In the genomic region with DNA sequence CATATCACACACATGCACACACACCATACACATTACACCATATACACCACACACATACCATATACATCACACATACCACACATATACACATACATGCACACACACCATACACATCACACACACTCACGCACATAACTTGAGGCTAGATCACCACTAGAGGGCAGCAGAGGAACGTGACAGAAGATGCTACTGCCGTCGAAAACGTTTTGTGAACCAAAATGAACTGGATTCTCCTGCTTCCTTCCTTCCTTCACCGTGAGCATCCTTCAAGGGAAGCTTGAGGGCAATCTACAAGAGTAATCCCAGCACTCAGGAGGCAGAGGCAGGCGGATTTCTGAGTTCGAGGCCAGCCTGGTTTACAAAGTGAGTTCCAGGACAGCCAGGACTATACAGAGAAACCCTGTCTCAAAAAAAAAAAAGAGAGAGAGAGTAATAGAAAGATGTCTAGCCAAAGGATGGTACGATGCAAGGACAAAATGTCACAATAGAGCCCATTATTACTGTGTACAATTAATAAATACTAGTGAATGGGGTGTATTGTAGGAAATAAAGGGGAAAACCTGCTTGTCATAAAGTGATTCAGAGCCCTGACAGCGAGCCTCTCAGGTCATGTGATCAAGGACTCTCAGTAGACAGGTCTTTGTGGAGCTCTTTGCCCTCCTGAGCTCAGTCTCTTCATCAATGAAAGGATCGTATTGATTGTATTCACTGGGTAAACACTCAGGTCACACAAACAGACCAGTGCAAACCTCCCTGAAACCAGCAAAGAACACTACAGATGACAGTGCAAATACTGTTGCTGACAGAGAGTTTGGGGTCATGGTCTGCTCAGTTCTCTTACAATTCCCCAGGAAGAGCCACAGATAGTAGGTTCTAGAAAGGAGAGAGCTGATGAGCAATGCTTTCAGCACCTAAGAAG, we compare ENCODE assay signal across 8 mouse cellular contexts.
A peak's percentile ranks its signal among the peaks of the same experiment; 100 is the strongest.
DNase-seq lines count a peak whose midpoint lies in the region; ATAC-seq lines count a peak whose summit lies in the region.

No protein-coding gene starts in this region.

- no peak overlapping the region for H3K9ac ChIP-seq in forebrain, embryonic 15.5 days (replicated peaks)
- H3K9ac ChIP-seq in hindbrain, embryonic 11.5 days (ENCODE audit: low read depth, low read length): no peak overlapping the region
- no peak overlapping the region for H3K9ac ChIP-seq in lung, embryonic 16.5 days (ENCODE audit: low read length)

- H3K36me3 ChIP-seq in forebrain, embryonic 15.5 days: no peaks in the 10 kb centered on the region
- no peaks in the 10 kb centered on the region for H3K36me3 ChIP-seq in hindbrain, embryonic 11.5 days (ENCODE audit: control insufficient read depth, insufficient read depth, low read length)
- no peaks in the 10 kb centered on the region for H3K36me3 ChIP-seq in lung, embryonic 16.5 days (ENCODE audit: control insufficient read depth, insufficient read depth, low read length)

- DNase-seq in MEL-GATA-1-ER (ENCODE audit: extremely low read depth, low read depth): peak; percentile 56
- DNase-seq in cerebellum, adult 11 months: peak; percentile 39
- DNase-seq in hindbrain, embryonic 11.5 days (ENCODE audit: low spot score): peak; percentile 92
- DNase-seq in layer of hippocampus, adult 9-10 months (ENCODE audit: low spot score): peak; percentile 74
- DNase-seq in retina, adult 2 months (ENCODE audit: low read depth, low spot score): peak; percentile 63
- DNase-seq in thymus, postnatal 25 days: peak; percentile 65

- H3K9me3 ChIP-seq in forebrain, embryonic 15.5 days: no peaks in the 10 kb centered on the region
- H3K9me3 ChIP-seq in hindbrain, embryonic 11.5 days (ENCODE audit: control insufficient read depth, low read length): no peaks in the 10 kb centered on the region
- no peaks in the 10 kb centered on the region for H3K9me3 ChIP-seq in lung, embryonic 16.5 days (ENCODE audit: control insufficient read depth, low read length)

- H3K4me2 ChIP-seq in forebrain, embryonic 15.5 days (replicated peaks): no peak overlapping the region
- H3K4me2 ChIP-seq in hindbrain, embryonic 11.5 days (replicated peaks; ENCODE audit: low read depth, low read length): no peak overlapping the region
- H3K4me2 ChIP-seq in lung, embryonic 16.5 days (ENCODE audit: low read depth, low read length): no peak overlapping the region

- peaks cover 3% of the 10 kb centered on the region for H3K4me1 ChIP-seq in forebrain, embryonic 15.5 days
- H3K4me1 ChIP-seq in hindbrain, embryonic 11.5 days (replicated peaks; ENCODE audit: control insufficient read depth, insufficient read depth, low read length): no peaks in the 10 kb centered on the region
- no peaks in the 10 kb centered on the region; the same call in 1 of the 2 replicates for H3K4me1 ChIP-seq in lung, embryonic 16.5 days (replicated peaks; ENCODE audit: control insufficient read depth, insufficient read depth, low read length)

- H3K4me3 ChIP-seq in forebrain, embryonic 15.5 days: no peak overlapping the region
- H3K4me3 ChIP-seq in hindbrain, embryonic 11.5 days (ENCODE audit: low read depth, low read length): no peak overlapping the region
- no peak overlapping the region for H3K4me3 ChIP-seq in lung, embryonic 16.5 days (ENCODE audit: low read length)

- H3K27ac ChIP-seq in forebrain, embryonic 15.5 days (replicated peaks): no peak overlapping the region
- no peak overlapping the region for H3K27ac ChIP-seq in hindbrain, embryonic 11.5 days (ENCODE audit: low read depth, low read length)
- no peak overlapping the region for H3K27ac ChIP-seq in lung, embryonic 16.5 days (ENCODE audit: low read length)

- peak; percentile 88 for ATAC-seq in forebrain, embryonic 15.5 days (replicated peaks)
- peak; percentile 82 for ATAC-seq in hindbrain, embryonic 11.5 days (ENCODE audit: low FRiP score)
- peak; percentile 64 for ATAC-seq in lung, embryonic 16.5 days (ENCODE audit: low read depth)

- 29% methylated on average over 11 of the region's 11 CpGs for WGBS in forebrain, embryonic 15.5 days
- WGBS in hindbrain, embryonic 11.5 days: 28% methylated on average over 11 of the region's 11 CpGs
- WGBS in lung, embryonic 16.5 days: 21% methylated on average over 11 of the region's 11 CpGs

- no peaks in the 10 kb centered on the region for H3K27me3 ChIP-seq in forebrain, embryonic 15.5 days
- no peaks in the 10 kb centered on the region for H3K27me3 ChIP-seq in hindbrain, embryonic 11.5 days (ENCODE audit: control insufficient read depth, insufficient read depth, low read length)
- no peaks in the 10 kb centered on the region for H3K27me3 ChIP-seq in lung, embryonic 16.5 days (ENCODE audit: control insufficient read depth, insufficient read depth, low read depth, low read length)

Comparison
In these comparisons a context has a peak if more than half of its experiments do, and no peak if none do; other contexts are left out.
1. DNase-seq: peak in every context shown above with its lines; median percentile 92 in hindbrain, embryonic 11.5 days; 74 in layer of hippocampus, adult 9-10 months; 65 in thymus, postnatal 25 days; 63 in retina, adult 2 months; 56 in MEL-GATA-1-ER; 39 in cerebellum, adult 11 months.